Mouse (Mus musculus) gastrocnemius, adult 2 months (tissue): ENCODE measurements around the gene Sv2c. TPM values are rescaled to one million over a fixed set of nuclear protein-coding genes. Genes with fewer than 3 reads are reported as not detected.
"Not testable (repeated sequence)": the region's sequence is repeated elsewhere in the genome, so short reads cannot be mapped to it uniquely, and the experiment has no call there.

ENCODE experiments used
- DNase-seq: peaks from one replicate; pipeline ENCODE4 v3.0.0; 2022
- H3K27ac ChIP-seq: fragments of 200-600 bp; 2 replicates; pipeline ENCODE4 v1.8.1; 2022; ENCODE audit warnings: mild to moderate bottlenecking
- H3K4me3 ChIP-seq: fragments of 200-600 bp; 2 replicates; pipeline ENCODE4 v1.8.1; 2022; ENCODE audit warnings: mild to moderate bottlenecking, moderate library complexity
- CTCF ChIP-seq: fragments of 200-600 bp; IDR thresholded peaks from 2 replicates; pipeline ENCODE4 v1.8.1; 2022; ENCODE audit warnings: antibody characterized with exemption, mild to moderate bottlenecking, moderate library complexity
- intact Hi-C: fragments of 180-260 bp; cut with DNase I; formaldehyde crosslinking; loops from one replicate; pipeline ENCODE4 v1.15.1; 2025
- total RNA-seq, 2 experiments: library from RNA; stranded (reverse); gene quantifications; 2 replicates each; pipeline ENCODE4 v1.2.3; 2021

Gene Sv2c
- total RNA-seq, 2 experiments from 2014 or later = 0.15 to 0.20 TPM

DNA sequence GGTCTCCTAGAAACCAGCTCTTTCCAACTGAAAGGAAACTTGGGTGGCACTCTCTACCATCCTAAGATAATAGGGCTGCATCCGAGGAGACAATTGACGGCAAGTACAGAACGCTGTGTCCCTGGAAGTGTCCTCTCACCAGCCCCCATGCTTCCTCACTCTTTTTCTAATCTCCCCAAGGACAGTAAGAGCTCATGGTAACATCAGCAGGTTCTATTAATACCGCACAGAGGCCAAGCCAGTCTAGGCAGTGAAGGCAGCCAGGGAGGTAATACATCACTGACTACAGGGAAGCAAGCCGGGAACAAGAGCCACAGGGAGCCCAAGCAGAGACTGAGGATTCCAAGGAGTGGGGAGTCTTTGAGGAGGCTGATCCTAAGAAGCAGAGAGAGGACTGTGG lies 7.4 kb downstream of the Sv2c start:
- TF ChIP-seq CTCF = no peak
- Histone ChIP-seq H3K27ac (no peak overlapping the region), H3K4me3 (no peak overlapping the region)
- no peak for DNase-seq
- intact Hi-C loops = no loop called here

DNA sequence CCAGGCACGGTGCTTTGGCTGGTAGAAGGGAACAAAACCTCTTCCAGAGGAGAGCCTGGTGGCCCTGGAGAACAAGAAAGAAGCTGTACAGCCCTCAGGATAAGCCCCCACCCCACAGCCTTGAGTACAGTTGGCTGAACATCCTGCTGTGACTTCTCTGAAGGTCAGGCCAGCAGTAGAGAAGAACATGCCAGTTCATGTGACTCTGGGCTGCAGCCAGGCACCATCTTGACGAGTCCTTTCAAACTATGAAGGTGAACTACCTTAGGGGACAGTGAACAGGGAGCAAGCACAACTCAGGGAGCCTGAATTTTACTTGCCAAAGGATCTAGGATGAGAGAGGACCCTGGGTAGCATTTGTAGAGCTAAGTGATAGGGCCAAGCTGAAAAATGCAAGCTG lies 19.7 kb downstream of the Sv2c start:
- TF ChIP-seq CTCF = no peak
- H3K27ac ChIP-seq = no peak overlapping the region
- intact Hi-C loops = no loop called here
- H3K4me3 ChIP-seq = no peak overlapping the region
- DNase-seq = no peak

- intact Hi-C loops = no loop called here
- H3K27ac ChIP-seq = no peak overlapping the region
- no peak for TF ChIP-seq CTCF
- H3K4me3 ChIP-seq = no peak overlapping the region
- no peak for DNase-seq
Observed at GRCm38 (mm10) chr13:96110767-96111166, 21.6 kb downstream of the Sv2c start.

DNA sequence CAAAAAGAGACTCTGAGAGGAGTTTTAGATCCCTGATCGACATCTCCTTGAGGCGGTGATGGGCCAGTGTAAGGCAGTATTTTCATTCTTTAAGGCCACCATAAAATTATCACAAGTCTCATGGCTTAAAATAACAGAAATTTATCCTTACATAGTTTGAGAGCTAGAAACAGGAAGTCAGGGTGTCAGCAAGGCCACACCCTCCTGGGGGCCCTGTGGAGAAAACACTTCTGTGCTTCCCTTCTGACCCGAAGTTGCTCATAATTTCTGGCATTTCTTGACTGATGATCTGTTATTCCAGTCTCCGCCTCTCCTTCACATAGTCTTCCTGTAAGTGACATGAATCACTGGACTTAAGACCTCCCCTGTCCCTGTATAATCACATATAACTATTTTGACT lies 26.0 kb downstream of the Sv2c start:
- no peak for TF ChIP-seq CTCF
- intact Hi-C loops = no loop called here
- Histone ChIP-seq H3K4me3 (no peak overlapping the region), H3K27ac (no peak overlapping the region)
- no peak for DNase-seq

GRCm38 (mm10) chr13:96090929-96091328 lies 41.4 kb downstream of the Sv2c start:
- TF ChIP-seq CTCF = no peak
- intact Hi-C loops = no loop called here
- H3K4me3 ChIP-seq = no peak overlapping the region
- no peak overlapping the region for H3K27ac ChIP-seq
- DNase-seq = no peak

DNA sequence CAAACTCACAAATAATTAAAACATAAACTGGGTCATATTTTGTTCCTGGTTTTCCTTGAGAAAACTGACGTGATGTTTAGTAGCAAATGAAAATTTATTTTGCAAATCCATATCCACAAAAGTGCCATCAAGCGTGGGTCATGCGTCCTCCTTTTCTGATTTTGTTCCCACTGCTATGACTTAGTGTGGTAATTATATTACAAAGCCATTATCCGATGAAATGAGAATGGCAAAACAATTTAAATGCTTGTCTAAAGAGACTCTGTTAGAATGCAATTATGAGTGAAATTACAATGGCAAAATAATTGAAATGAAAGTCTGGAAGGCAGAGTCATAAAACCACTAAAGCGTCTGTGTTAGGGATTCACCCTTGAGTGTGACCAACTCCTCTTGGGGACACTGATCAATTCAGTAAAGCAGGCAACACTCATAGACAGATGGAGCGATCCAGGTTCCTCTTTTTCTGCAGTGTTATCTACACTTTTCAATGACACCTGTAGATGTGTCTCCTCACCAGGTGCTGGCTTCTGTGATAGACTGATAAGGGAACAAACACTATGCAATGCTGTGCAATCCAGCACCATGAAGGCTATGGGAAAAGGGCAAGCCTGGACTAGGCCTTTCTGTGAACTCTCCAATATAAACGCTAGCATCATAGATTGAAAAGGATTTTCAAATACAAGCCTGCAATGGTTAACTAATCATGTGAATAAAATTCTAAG lies 46.6 kb downstream of the Sv2c start:
- no peak for TF ChIP-seq CTCF
- H3K27ac ChIP-seq = no peak overlapping the region
- H3K4me3 ChIP-seq = no peak overlapping the region
- intact Hi-C loops = no loop called here
- DNase-seq = no peak

DNA sequence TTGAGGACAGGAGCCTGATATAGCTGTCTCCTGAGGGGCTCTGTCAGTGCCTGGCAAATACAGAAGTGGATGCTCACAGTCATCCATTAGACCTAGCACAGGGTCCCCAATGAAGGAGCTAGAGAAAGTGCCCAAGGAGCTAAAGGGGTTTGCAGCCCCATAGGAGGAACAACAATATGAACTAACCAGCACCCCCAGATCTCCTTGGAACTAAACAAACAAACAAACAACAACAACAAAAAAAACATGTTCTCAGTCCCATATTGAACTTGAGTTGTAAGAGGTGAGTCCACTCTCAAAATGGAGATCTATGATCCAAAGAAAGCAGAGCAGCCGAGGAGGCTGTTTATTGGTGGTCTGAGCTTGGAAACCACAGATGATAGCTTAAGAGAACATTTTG lies 50.6 kb downstream of the Sv2c start, which contains the start of gene Gm17190:
Gm17190 (plus strand) TSS at position 301 of the 400 bp plus-strand sequence.
- DNase-seq, H3K27ac ChIP-seq, intact Hi-C loops, H3K4me3 ChIP-seq: not testable (repeated sequence)

GRCm38 (mm10) chr13:96081276-96081675 lies 51.1 kb downstream of the Sv2c start, which contains the start of gene Gm20075:
Gm20075 (minus strand) TSS chr13:96081376.
- H3K4me3 ChIP-seq, H3K27ac ChIP-seq, intact Hi-C loops, DNase-seq: not testable (repeated sequence)

- intact Hi-C loops = no loop called here
- Histone ChIP-seq H3K4me3 (no peak overlapping the region), H3K27ac (no peak overlapping the region)
- no peak for TF ChIP-seq CTCF
- DNase-seq = no peak
Observed at GRCm38 (mm10) chr13:96073555-96073954, 58.8 kb downstream of the Sv2c start.

GRCm38 (mm10) chr13:96052755-96053154 lies 79.6 kb downstream of the Sv2c start:
- H3K4me3 ChIP-seq = no peak overlapping the region
- TF ChIP-seq CTCF = no peak
- H3K27ac ChIP-seq = no peak overlapping the region
- no peak for DNase-seq
- intact Hi-C loops = no loop called here

DNA sequence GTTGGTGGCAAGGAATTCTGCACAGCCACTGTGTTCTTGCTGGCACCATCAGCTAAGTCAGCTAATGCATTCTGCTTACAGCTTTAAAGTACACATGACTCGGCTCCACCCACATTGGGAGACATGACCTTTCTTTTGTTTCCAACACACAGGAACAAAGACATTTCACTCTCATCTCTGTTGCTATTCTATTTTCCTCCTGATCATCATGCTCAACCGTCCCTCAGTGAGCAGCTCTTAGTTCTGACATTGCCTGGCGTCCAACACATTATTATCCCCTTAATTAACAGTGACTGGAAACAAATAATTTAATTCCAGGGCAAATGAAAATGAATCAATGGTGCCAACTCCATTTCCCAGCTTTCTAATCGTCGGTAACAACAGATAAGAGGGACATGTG lies 87.0 kb downstream of the Sv2c start:
- Histone ChIP-seq H3K4me3 (no peak overlapping the region), H3K27ac (no peak overlapping the region)
- intact Hi-C loops = no loop called here
- no peak for TF ChIP-seq CTCF
- DNase-seq = no peak

DNA sequence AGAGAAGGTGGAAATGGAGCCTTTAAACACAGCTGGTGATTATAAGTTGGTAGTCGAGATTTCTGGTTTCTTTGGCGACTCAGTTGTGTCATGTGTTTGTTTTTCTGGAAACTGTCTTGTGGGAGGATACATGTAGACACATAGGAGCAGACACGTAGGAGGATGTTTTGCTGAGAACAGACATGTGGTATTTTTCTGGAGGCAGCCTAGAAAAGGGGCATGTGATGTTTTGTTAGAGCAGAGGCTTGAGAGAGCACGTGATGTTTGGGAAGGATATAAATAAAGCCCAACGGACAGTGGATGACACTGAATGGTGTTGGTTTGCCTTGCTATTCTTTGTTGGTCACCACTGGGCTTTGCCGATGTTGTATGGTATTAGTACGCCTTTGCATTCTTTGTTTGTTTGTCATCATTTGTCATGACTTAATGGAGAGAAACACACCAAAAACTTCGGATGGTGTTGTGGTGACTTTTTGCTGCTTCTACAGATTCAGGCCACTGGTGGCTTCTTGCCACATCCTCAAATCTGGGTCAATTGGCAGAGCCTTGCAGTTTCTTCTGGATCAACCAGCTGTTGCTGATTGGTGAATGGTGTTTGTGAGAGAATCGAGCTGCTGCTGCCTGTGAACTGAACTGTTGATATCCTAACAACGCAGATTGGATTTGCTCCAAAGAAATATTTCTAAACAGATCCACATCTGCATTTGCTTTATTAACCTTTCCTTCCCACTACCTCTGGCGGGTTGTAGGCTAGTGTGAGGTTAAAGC lies 91.9 kb downstream of the Sv2c start:
- no peak for TF ChIP-seq CTCF
- DNase-seq = no peak
- H3K4me3 ChIP-seq = no peak overlapping the region
- intact Hi-C loops = no loop called here
- H3K27ac ChIP-seq = no peak overlapping the region

GRCm38 (mm10) chr13:96039536-96039935 lies 92.8 kb downstream of the Sv2c start:
- no peak for TF ChIP-seq CTCF
- no peak overlapping the region for H3K4me3 ChIP-seq
- DNase-seq = no peak
- intact Hi-C loops = loop anchor here (10.0 kb wide), 1 partner anchor 555 kb away; no protein-coding TSS in a partner anchor
- H3K27ac ChIP-seq = no peak overlapping the region
